Mouse (Mus musculus): ENCODE measurements at regions not wholly inside any gene's neighbourhood (a gene's known extent, or its start where the extent isn't known, plus 50 kb on each side); places are given as distances from the start of the nearest gene placed in this dataset.

DNA sequence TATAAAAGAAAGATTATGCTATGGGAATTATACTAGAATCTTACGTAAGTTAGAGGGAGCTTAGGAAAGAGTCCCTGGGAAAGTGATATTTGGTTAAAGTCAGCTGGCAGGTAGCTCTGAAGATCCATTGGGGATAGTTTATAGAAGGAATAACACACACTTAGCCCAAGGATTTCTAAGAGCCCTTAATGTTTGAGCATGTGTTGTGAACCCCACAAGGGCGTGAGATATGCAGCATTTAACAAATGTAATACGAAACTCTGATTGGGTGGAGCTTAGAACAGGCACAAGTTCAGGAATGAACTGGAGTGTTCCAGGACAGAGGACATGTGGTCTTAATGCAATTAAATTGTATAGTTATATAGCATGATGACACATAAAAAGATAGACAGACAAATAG lies 132.6 kb upstream of the Eci2 start:
- Histone ChIP-seq H3K4me3 (ENCODE audit: low read depth, low read length) (no peak overlapping the region), H3K4me2 (ENCODE audit: low read depth, low read length) (no peak overlapping the region), H3K4me1 (ENCODE audit: control insufficient read depth, insufficient read depth, low read length) (no peaks in the 10 kb centered on the region), H3K36me3 (ENCODE audit: control insufficient read depth, insufficient read depth, low read length) (no peaks in the 10 kb centered on the region), H3K9ac (ENCODE audit: low read depth, low read length) (no peak overlapping the region), H3K9me3 (ENCODE audit: control insufficient read depth, low read length) (0 out of 2 replicates have a peak, but pooled peaks cover 5% of the 10 kb centered on the region), H3K27ac (replicated peaks; ENCODE audit: low read depth, low read length) (no peak overlapping the region), H3K27me3 (replicated peaks; ENCODE audit: control insufficient read depth, insufficient read depth, low read length) (no peaks in the 10 kb centered on the region)
- WGBS, result 62% methylated on average over 3 of the region's 3 CpGs
- DNase-seq (ENCODE audit: low spot score), result no peak
- ATAC-seq (ENCODE audit: low read depth), result no peak

DNA sequence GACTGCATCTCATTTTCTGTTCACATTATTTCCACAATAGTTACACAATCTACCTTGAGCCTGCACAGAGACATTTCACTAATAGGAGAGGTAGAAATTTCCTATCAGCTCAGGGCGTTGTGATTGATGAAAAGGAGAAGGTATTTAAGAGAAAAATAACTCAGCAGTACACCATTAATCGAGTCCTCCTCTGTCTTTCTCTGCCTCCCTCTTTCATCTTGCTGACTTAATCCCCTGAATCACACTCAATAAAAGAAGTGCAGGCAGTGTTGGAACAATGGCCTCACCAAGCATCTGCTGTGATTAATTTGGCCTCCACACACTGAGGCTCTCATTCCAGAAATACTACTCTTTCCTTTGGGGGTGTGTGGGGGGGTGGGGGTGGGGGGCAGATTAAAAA lies 133.9 kb upstream of the Eci2 start:
- 0 out of 2 replicates have a peak, but pooled peaks cover 5% of the 10 kb centered on the region for H3K9me3 ChIP-seq (ENCODE audit: control insufficient read depth, low read length)

DNA sequence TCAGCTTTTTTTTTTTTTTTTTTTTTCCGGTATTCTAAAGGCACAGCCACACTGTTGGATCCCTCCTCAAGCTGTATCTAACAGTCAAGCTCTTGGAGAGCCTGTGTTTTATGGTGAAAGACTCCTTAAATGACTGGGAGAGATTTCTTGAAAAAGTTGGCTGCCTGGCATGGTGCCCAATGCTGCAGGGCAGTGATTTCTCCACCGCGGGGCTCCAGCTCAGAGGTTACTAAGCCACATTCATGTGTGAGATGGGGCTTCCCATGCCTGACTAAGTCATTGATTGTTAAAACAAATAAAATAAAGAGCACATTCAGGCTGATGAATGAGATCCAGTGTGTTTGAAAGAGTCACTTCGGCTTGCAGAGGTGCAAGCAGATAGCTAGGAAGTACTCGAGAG lies 139.2 kb upstream of the Eci2 start:
- ATAC-seq (ENCODE audit: low read depth) (no peak), DNase-seq (ENCODE audit: low spot score) (peak; percentile 44)

More for the DNA sequence above, 133.9 kb upstream of the Eci2 start:
- 41% methylated on average over 2 of the region's 2 CpGs for WGBS
- Histone ChIP-seq H3K4me2 (ENCODE audit: low read depth, low read length) (no peak overlapping the region), H3K27ac (replicated peaks; ENCODE audit: low read depth, low read length) (no peak overlapping the region), H3K4me3 (ENCODE audit: low read depth, low read length) (no peak overlapping the region), H3K27me3 (replicated peaks; ENCODE audit: control insufficient read depth, insufficient read depth, low read length) (no peaks in the 10 kb centered on the region), H3K4me1 (ENCODE audit: control insufficient read depth, insufficient read depth, low read length) (no peaks in the 10 kb centered on the region; the same call in 1 of the 2 replicates), H3K36me3 (ENCODE audit: control insufficient read depth, insufficient read depth, low read length) (no peaks in the 10 kb centered on the region), H3K9ac (ENCODE audit: low read depth, low read length) (no peak overlapping the region)
- no peak for ATAC-seq (ENCODE audit: low read depth)
- no peak for DNase-seq (ENCODE audit: low spot score)

DNA sequence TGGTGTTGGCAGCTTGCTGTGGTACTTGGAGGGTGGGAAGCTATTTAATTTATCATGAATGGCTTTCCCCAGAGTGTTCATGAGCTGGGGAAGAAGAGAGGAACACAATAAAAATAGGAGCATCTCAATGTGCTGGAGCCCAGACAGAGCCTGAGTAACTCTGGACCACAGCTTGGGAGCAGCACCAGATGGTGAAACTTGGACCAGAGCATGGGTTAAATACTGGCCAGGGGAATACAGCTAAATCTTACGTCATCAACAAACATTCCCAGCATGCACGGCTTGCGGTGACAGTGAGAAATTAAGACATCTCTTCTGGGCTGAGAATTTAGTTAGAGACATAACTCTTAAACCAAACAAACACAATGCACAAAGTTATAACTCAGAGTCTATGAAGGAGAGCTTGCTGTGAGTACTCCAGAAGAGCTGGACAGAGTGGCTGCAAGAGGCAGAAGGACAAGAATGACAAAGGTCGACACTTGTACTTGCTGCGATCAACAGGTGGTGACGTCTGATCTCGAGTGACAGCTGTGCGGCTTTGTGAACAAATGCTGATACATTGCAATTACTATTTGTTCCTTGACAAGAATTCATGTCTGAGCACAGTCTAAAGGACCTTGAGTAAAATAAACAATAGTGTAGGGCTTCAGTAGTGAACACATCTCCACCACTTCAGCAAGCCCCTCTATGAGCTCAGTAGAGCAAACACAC lies 140.1 kb upstream of the Eci2 start:
- DNase-seq (ENCODE audit: low spot score), result no peak
- Histone ChIP-seq H3K27me3 (replicated peaks; ENCODE audit: control insufficient read depth, insufficient read depth, low read length) (no peaks in the 10 kb centered on the region), H3K4me3 (ENCODE audit: low read depth, low read length) (no peak overlapping the region), H3K9me3 (ENCODE audit: control insufficient read depth, low read length) (no peaks in the 10 kb centered on the region), H3K4me2 (ENCODE audit: low read depth, low read length) (no peak overlapping the region), H3K9ac (ENCODE audit: low read depth, low read length) (no peak overlapping the region), H3K36me3 (ENCODE audit: control insufficient read depth, insufficient read depth, low read length) (no peaks in the 10 kb centered on the region), H3K4me1 (ENCODE audit: control insufficient read depth, insufficient read depth, low read length) (peaks cover 1% of the 10 kb centered on the region; the same call in 1 of the 2 replicates), H3K27ac (replicated peaks; ENCODE audit: low read depth, low read length) (no peak overlapping the region)
- WGBS, result 74% methylated on average over 8 of the region's 8 CpGs
- no peak for ATAC-seq (ENCODE audit: low read depth)

More for the DNA sequence above, 139.2 kb upstream of the Eci2 start:
- WGBS, result 52% methylated on average over 5 of the region's 5 CpGs
- no peaks in the 10 kb centered on the region for H3K27me3 ChIP-seq (replicated peaks; ENCODE audit: control insufficient read depth, insufficient read depth, low read length)
- no peak overlapping the region for H3K9ac ChIP-seq (ENCODE audit: low read depth, low read length)
- no peak overlapping the region for H3K27ac ChIP-seq (replicated peaks; ENCODE audit: low read depth, low read length)
- no peaks in the 10 kb centered on the region for H3K9me3 ChIP-seq (ENCODE audit: control insufficient read depth, low read length)
- H3K4me3 ChIP-seq (ENCODE audit: low read depth, low read length), result no peak overlapping the region
- H3K36me3 ChIP-seq (ENCODE audit: control insufficient read depth, insufficient read depth, low read length), result no peaks in the 10 kb centered on the region
- no peak overlapping the region for H3K4me2 ChIP-seq (ENCODE audit: low read depth, low read length)
- no peaks in the 10 kb centered on the region; the same call in 1 of the 2 replicates for H3K4me1 ChIP-seq (ENCODE audit: control insufficient read depth, insufficient read depth, low read length)

DNA sequence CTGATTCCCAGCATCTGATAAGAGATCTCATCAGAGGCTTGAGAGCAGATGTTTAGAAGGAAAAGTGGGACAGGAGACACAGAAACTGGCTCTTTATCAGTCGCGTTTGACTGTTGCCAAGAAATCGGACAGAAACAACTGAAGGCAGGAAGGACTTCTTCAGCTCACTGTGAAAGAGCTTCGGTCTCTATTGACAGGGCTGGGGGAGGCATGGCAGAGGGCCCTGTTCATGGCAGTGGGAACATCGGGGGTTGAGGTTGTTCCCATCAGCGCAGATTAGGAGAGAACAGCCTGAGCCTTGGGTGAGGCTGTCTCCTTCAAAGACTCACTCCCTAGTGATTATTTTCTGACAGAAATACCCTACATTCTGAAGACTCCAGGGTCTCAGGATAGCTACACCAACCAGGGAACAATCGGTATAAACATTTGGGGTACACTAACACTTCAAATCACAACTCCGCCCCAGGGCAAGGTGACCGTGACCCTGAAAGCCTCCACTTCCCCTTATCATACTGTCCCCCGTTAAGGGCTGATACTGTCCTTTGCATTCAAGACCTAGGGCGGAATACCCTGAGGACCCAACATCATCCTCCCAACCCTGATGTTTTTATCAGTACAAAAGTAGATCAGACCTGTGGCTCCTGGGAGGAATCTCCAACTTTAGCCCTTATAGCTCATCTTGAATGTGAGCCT lies 144.8 kb upstream of the Eci2 start:
- Histone ChIP-seq H3K27me3 (replicated peaks; ENCODE audit: control insufficient read depth, insufficient read depth, low read length) (no peaks in the 10 kb centered on the region), H3K4me2 (ENCODE audit: low read depth, low read length) (no peak overlapping the region), H3K4me1 (ENCODE audit: control insufficient read depth, insufficient read depth, low read length) (peaks cover 11% of the 10 kb centered on the region), H3K27ac (replicated peaks; ENCODE audit: low read depth, low read length) (no peak overlapping the region), H3K9me3 (ENCODE audit: control insufficient read depth, low read length) (no peaks in the 10 kb centered on the region), H3K9ac (ENCODE audit: low read depth, low read length) (no peak overlapping the region), H3K36me3 (ENCODE audit: control insufficient read depth, insufficient read depth, low read length) (no peaks in the 10 kb centered on the region), H3K4me3 (ENCODE audit: low read depth, low read length) (no peak overlapping the region)
- DNase-seq (ENCODE audit: low spot score), result no peak
- no peak for ATAC-seq (ENCODE audit: low read depth)
- 85% methylated on average over 11 of the region's 11 CpGs for WGBS

DNA sequence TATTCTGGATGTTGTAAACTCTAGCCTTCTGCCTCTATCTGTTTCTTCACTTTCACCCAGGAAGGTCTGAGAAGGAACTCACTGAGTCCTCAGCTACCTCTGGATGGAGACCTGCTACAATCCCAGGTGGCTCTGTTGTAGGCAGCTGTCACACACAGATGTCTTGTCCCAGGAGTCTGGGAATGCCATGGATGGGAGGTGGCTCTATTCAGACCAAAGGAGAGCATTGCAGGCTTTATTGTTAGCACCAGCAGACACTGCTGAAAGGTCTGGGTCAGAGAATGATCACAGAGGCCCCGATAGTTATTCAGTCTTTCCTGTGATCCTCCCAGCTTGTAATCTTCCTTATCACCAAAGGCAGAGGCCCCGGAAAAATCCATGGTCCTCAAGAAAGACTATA lies 146.6 kb upstream of the Eci2 start:
- Histone ChIP-seq H3K4me2 (ENCODE audit: low read depth, low read length) (no peak overlapping the region), H3K27me3 (replicated peaks; ENCODE audit: control insufficient read depth, insufficient read depth, low read length) (no peaks in the 10 kb centered on the region), H3K36me3 (ENCODE audit: control insufficient read depth, insufficient read depth, low read length) (no peaks in the 10 kb centered on the region), H3K4me1 (ENCODE audit: control insufficient read depth, insufficient read depth, low read length) (peaks cover 20% of the 10 kb centered on the region), H3K4me3 (ENCODE audit: low read depth, low read length) (no peak overlapping the region), H3K9ac (ENCODE audit: low read depth, low read length) (no peak overlapping the region), H3K9me3 (ENCODE audit: control insufficient read depth, low read length) (no peaks in the 10 kb centered on the region), H3K27ac (replicated peaks; ENCODE audit: low read depth, low read length) (no peak overlapping the region)
- WGBS, result 69% methylated on average over 2 of the region's 2 CpGs
- ATAC-seq (ENCODE audit: low read depth) (no peak), DNase-seq (ENCODE audit: low spot score) (no peak)

DNA sequence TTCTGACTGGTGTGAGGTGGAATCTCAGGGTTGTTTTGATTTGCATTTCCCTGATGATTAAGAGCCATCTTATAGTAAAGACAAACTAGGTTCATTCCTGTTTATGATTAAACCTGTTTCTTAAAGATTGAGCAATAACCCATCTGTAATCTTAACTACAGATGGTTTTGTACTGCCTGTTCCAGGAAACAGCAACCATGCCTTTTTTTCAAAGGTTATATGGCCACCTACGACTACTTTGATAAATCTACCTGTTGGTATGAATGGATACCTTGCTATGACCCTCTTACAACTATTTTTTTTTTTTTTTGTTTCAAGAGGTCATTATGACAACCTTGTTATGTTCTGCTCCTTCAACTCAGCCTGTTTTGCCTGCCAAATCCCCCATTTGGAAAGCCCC lies 148.7 kb upstream of the Eci2 start:
- Histone ChIP-seq H3K4me3 (ENCODE audit: low read depth, low read length) (no peak overlapping the region), H3K36me3 (ENCODE audit: control insufficient read depth, insufficient read depth, low read length) (no peaks in the 10 kb centered on the region), H3K9ac (ENCODE audit: low read depth, low read length) (no peak overlapping the region), H3K4me2 (ENCODE audit: low read depth, low read length) (no peak overlapping the region), H3K4me1 (ENCODE audit: control insufficient read depth, insufficient read depth, low read length) (peaks cover 20% of the 10 kb centered on the region), H3K27ac (replicated peaks; ENCODE audit: low read depth, low read length) (no peak overlapping the region), H3K9me3 (ENCODE audit: control insufficient read depth, low read length) (no peaks in the 10 kb centered on the region), H3K27me3 (replicated peaks; ENCODE audit: control insufficient read depth, insufficient read depth, low read length) (no peaks in the 10 kb centered on the region)
- 84% methylated on average over 1 of the region's 1 CpGs for whole genome bisulfite sequencing
- no peak for DNase-seq (ENCODE audit: low spot score)
- ATAC-seq (ENCODE audit: low read depth), result no peak

DNA sequence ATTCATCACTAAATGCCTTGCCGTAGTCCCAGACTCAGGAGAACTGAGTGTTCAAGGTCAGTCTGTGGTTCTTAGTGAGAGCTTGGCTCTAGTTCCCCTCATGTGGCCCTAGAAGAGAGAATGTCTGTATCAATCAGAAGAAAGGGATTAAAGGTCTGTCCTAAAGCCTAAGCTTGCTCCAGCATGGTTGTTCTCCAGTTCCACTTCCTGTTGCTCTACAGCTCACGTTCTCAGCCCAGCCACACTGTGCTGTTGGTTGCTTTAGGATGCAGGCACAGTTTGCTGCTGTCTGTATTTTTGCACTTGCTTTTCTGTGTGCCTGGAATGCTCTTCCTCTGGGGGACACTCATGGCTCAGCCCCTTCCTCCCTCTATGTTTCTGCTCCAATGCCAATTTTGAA lies 150.4 kb upstream of the Eci2 start:
- no peak for ATAC-seq (ENCODE audit: low read depth)
- Histone ChIP-seq H3K27ac (replicated peaks; ENCODE audit: low read depth, low read length) (no peak overlapping the region), H3K9me3 (ENCODE audit: control insufficient read depth, low read length) (no peaks in the 10 kb centered on the region), H3K4me2 (ENCODE audit: low read depth, low read length) (no peak overlapping the region), H3K4me1 (ENCODE audit: control insufficient read depth, insufficient read depth, low read length) (peaks cover 16% of the 10 kb centered on the region), H3K9ac (ENCODE audit: low read depth, low read length) (no peak overlapping the region), H3K36me3 (ENCODE audit: control insufficient read depth, insufficient read depth, low read length) (no peaks in the 10 kb centered on the region), H3K4me3 (ENCODE audit: low read depth, low read length) (no peak overlapping the region), H3K27me3 (replicated peaks; ENCODE audit: control insufficient read depth, insufficient read depth, low read length) (no peaks in the 10 kb centered on the region)
- 33% methylated on average over 2 of the region's 2 CpGs for WGBS
- no peak for DNase-seq (ENCODE audit: low spot score)
